ENCODE assay signal across 25 mouse cellular contexts in genomic region chr19:52199545-52200284, GRCm38 (mm10).
"Had no signal": no experiment of that assay in that cellular context is flagged by ENCODE, and none has a peak within 500 bp of the region (broad histone marks: within the 10 kb centered on the region; RNA-seq: fewer than 3 reads in every experiment).

No protein-coding gene starts in this region.

- ATAC-seq: hindbrain, postnatal 0 days; intestine, embryonic 16.5 days had no signal

- H3K27ac ChIP-seq: heart, adult 2 months; heart, embryonic 13.5 days; heart, embryonic 15.5 days; hindbrain, embryonic 13.5 days; hindbrain, embryonic 15.5 days; hindbrain, postnatal 0 days; kidney, embryonic 15.5 days; layer of hippocampus, adult 2 months; left cerebral cortex, adult 2 months; limb, embryonic 10.5 days; limb, embryonic 12.5 days had no signal

- H3K9me3 ChIP-seq: heart, embryonic 13.5 days; heart, embryonic 15.5 days; hindbrain, embryonic 13.5 days; hindbrain, embryonic 15.5 days; kidney, embryonic 15.5 days; limb, embryonic 10.5 days; limb, embryonic 12.5 days had no signal

- H3K4me3 ChIP-seq: heart, adult 2 months; heart, embryonic 13.5 days; heart, embryonic 15.5 days; hindbrain, embryonic 13.5 days; hindbrain, embryonic 15.5 days; kidney, embryonic 15.5 days; layer of hippocampus, adult 2 months; left cerebral cortex, adult 2 months; limb, embryonic 10.5 days; limb, embryonic 12.5 days had no signal

- H3K27me3 ChIP-seq: heart, embryonic 13.5 days; heart, embryonic 15.5 days; hindbrain, embryonic 13.5 days; hindbrain, embryonic 15.5 days; kidney, embryonic 15.5 days; limb, embryonic 12.5 days had no signal

- H3K4me1 ChIP-seq: heart, embryonic 13.5 days; heart, embryonic 15.5 days; hindbrain, embryonic 13.5 days; hindbrain, embryonic 15.5 days; kidney, embryonic 15.5 days; limb, embryonic 10.5 days; limb, embryonic 12.5 days had no signal

- H3K9ac ChIP-seq: heart, embryonic 13.5 days; heart, embryonic 15.5 days; hindbrain, embryonic 13.5 days; hindbrain, embryonic 15.5 days; kidney, embryonic 15.5 days; limb, embryonic 12.5 days had no signal

- H3K4me2 ChIP-seq: heart, embryonic 11.5 days; heart, embryonic 13.5 days; heart, embryonic 15.5 days; hindbrain, embryonic 13.5 days; hindbrain, embryonic 15.5 days; kidney, embryonic 15.5 days; limb, embryonic 12.5 days had no signal

- H3K36me3 ChIP-seq: heart, embryonic 13.5 days; heart, embryonic 15.5 days; hindbrain, embryonic 13.5 days; hindbrain, embryonic 15.5 days; kidney, embryonic 15.5 days; limb, embryonic 10.5 days; limb, embryonic 12.5 days had no signal

- DNase-seq: gastrocnemius, postnatal 14 days; gastrocnemius, postnatal 36 days; heart, adult 11 months; heart, adult 2 months; heart, postnatal 14 days; heart, postnatal 36 days; kidney, adult 11 months; kidney, adult 2 months; kidney, adult 9 months; kidney, postnatal 10 days; kidney, postnatal 25 days; kidney, postnatal 4 days; liver had no signal
